Mouse (Mus musculus) hindbrain, embryonic 15.5 days (tissue): ENCODE results near the gene Igfbp1. TPM values are rescaled to one million over a fixed set of nuclear protein-coding genes. Genes with fewer than 3 reads are reported as not detected.

ENCODE experiments used
- ATAC-seq: fragments of 200-750 bp; cut with Nextera tagmentation; 2 replicates; pipeline ENCODE4 v1.8.0; 2017; ENCODE audit warnings: low read depth, moderate number of reproducible peaks, moderate TSS enrichment; ENCODE audit not compliant: low FRiP score
- H3K27ac ChIP-seq: fragments of 300-500 bp; sonication (generic); replicated peaks from 2 replicates; pipeline ENCODE4 v1.5.1; 2015; ENCODE audit warnings: mild to moderate bottlenecking, inconsistent platforms
- H3K27me3 ChIP-seq: fragments of 300-500 bp; sonication (generic); 2 replicates; pipeline ENCODE4 v1.6.1; 2015; ENCODE audit warnings: control low read depth, inconsistent platforms
- H3K36me3 ChIP-seq: fragments of 300-500 bp; sonication (generic); 2 replicates; pipeline ENCODE4 v1.6.1; 2015; ENCODE audit warnings: control low read depth, inconsistent platforms
- H3K4me1 ChIP-seq: fragments of 300-500 bp; sonication (generic); replicated peaks from 2 replicates; pipeline ENCODE4 v1.6.1; 2015; ENCODE audit warnings: control low read depth, inconsistent platforms
- H3K4me2 ChIP-seq: fragments of 300-500 bp; sonication (generic); 2 replicates; pipeline ENCODE4 v1.6.1; 2015; ENCODE audit warnings: moderate library complexity, mild to moderate bottlenecking, inconsistent platforms
- H3K4me3 ChIP-seq: fragments of 300-500 bp; sonication (generic); 2 replicates; pipeline ENCODE4 v1.5.1; 2015; ENCODE audit warnings: mild to moderate bottlenecking, inconsistent platforms
- H3K9ac ChIP-seq: fragments of 300-500 bp; sonication (generic); 2 replicates; pipeline ENCODE4 v1.6.1; 2015; ENCODE audit warnings: inconsistent platforms
- H3K9me3 ChIP-seq: fragments of 300-500 bp; sonication (generic); 2 replicates; pipeline ENCODE4 v1.6.1; 2016; ENCODE audit warnings: control low read depth, inconsistent platforms
- WGBS: fragments of 180-500 bp; shearing (Covaris S2); methylation state at CpG from one replicate; pipeline ENCODE4 v1.1.7; 2015; 5-methylcytosine and 5-hydroxymethylcytosine counted together
- polyA plus RNA-seq: library from polyadenylated mRNA; unstranded; fragments of >200 nt; fragmentation: Nextera tagmentation; extraction: Ambion mirVana; gene quantifications from 2 replicates; pipeline ENCODE4 v1.2.1, GENCODE M21; 2015

Igfbp1 gene
- polyA plus RNA-seq = 0.13 and 0.20 TPM in 2 replicates

- Histone ChIP-seq H3K4me3 (no peak within 1 kb of the TSS), H3K9me3 (no peaks in the 10 kb centered on the region), H3K27me3 (no peaks in the 10 kb centered on the region), H3K9ac (no peak within 1 kb of the TSS), H3K36me3 (no peaks in the 10 kb centered on the region), H3K27ac (no peak within 1 kb of the TSS), H3K4me1 (no peaks in the 10 kb centered on the region), H3K4me2 (no peak within 1 kb of the TSS)
- ATAC-seq = no peak
- WGBS = 31% methylated on average over 12 of the region's 12 CpGs
Observed at GRCm38 (mm10) chr11:7197491-7197941, at the start of gene Igfbp1. TSS of gene Igfbp1 (plus strand) at chr11:7197782.

GRCm38 (mm10) chr11:7147945-7148344 is 49.6 kb upstream of the Igfbp1 start:
- Histone ChIP-seq H3K27ac (no peak overlapping the region), H3K36me3 (peaks cover 10% of the 10 kb centered on the region), H3K4me3 (no peak overlapping the region), H3K4me1 (no peaks in the 10 kb centered on the region; the same call in 1 of the 2 replicates), H3K27me3 (no peaks in the 10 kb centered on the region), H3K9ac (no peak overlapping the region), H3K9me3 (no peaks in the 10 kb centered on the region), H3K4me2 (no peak overlapping the region)
- no peak for ATAC-seq
- 91% methylated on average over 7 of the region's 7 CpGs for WGBS

- H3K27ac ChIP-seq = no peak overlapping the region
- no peaks in the 10 kb centered on the region for H3K27me3 ChIP-seq
- H3K4me3 ChIP-seq = no peak overlapping the region
- no peak for ATAC-seq
- WGBS = 76% methylated on average over 7 of the region's 7 CpGs
- no peak overlapping the region for H3K9ac ChIP-seq
- peaks cover 10% of the 10 kb centered on the region for H3K36me3 ChIP-seq
- H3K4me1 ChIP-seq = no peaks in the 10 kb centered on the region; the same call in 1 of the 2 replicates
- H3K9me3 ChIP-seq = no peaks in the 10 kb centered on the region
- H3K4me2 ChIP-seq = no peak overlapping the region
Observed at GRCm38 (mm10) chr11:7149471-7149870, 48.1 kb upstream of the Igfbp1 start.

- Histone ChIP-seq H3K27me3 (no peaks in the 10 kb centered on the region), H3K36me3 (peaks cover 4% of the 10 kb centered on the region; the same call in 1 of the 2 replicates), H3K4me1 (no peaks in the 10 kb centered on the region; the same call in 1 of the 2 replicates), H3K9me3 (no peaks in the 10 kb centered on the region), H3K4me2 (no peak overlapping the region), H3K27ac (no peak overlapping the region), H3K9ac (no peak overlapping the region), H3K4me3 (no peak overlapping the region)
- 93% methylated on average over 8 of the region's 8 CpGs for WGBS
- 0 out of 2 replicates have a peak, but pooled peaks have one; percentile 16 for ATAC-seq
Observed at GRCm38 (mm10) chr11:7150511-7150910, 47.1 kb upstream of the Igfbp1 start.

GRCm38 (mm10) chr11:7152371-7152770 is 45.2 kb upstream of the Igfbp1 start:
- ATAC-seq = no peak
- Histone ChIP-seq H3K9ac (no peak overlapping the region), H3K4me3 (no peak overlapping the region), H3K27me3 (no peaks in the 10 kb centered on the region), H3K4me2 (no peak overlapping the region), H3K27ac (no peak overlapping the region), H3K4me1 (no peaks in the 10 kb centered on the region; the same call in 1 of the 2 replicates), H3K9me3 (no peaks in the 10 kb centered on the region), H3K36me3 (peaks cover 4% of the 10 kb centered on the region; the same call in 1 of the 2 replicates)
- WGBS = 93% methylated on average over 12 of the region's 12 CpGs

GRCm38 (mm10) chr11:7153081-7153480 is 44.5 kb upstream of the Igfbp1 start:
- Histone ChIP-seq H3K4me1 (no peaks in the 10 kb centered on the region; the same call in 1 of the 2 replicates), H3K9me3 (no peaks in the 10 kb centered on the region), H3K27me3 (no peaks in the 10 kb centered on the region), H3K9ac (no peak overlapping the region), H3K27ac (no peak overlapping the region), H3K36me3 (peaks cover 4% of the 10 kb centered on the region; the same call in 1 of the 2 replicates), H3K4me3 (no peak overlapping the region), H3K4me2 (no peak overlapping the region)
- no peak for ATAC-seq
- 82% methylated on average over 8 of the region's 8 CpGs for WGBS

- no peak overlapping the region for H3K9ac ChIP-seq
- no peak overlapping the region for H3K27ac ChIP-seq
- H3K36me3 ChIP-seq = peaks cover 4% of the 10 kb centered on the region; the same call in 1 of the 2 replicates
- H3K9me3 ChIP-seq = no peaks in the 10 kb centered on the region
- H3K4me2 ChIP-seq = no peak overlapping the region
- no peaks in the 10 kb centered on the region for H3K27me3 ChIP-seq
- 78% methylated on average over 4 of the region's 4 CpGs for WGBS
- peaks cover 16% of the 10 kb centered on the region for H3K4me1 ChIP-seq
- H3K4me3 ChIP-seq = no peak overlapping the region
- no peak for ATAC-seq
Observed at GRCm38 (mm10) chr11:7156427-7156826, 41.2 kb upstream of the Igfbp1 start.

- no peaks in the 10 kb centered on the region for H3K27me3 ChIP-seq
- no peak overlapping the region for H3K4me3 ChIP-seq
- WGBS = 86% methylated on average over 6 of the region's 6 CpGs
- peaks cover 4% of the 10 kb centered on the region; the same call in 1 of the 2 replicates for H3K36me3 ChIP-seq
- no peaks in the 10 kb centered on the region for H3K9me3 ChIP-seq
- no peak overlapping the region for H3K9ac ChIP-seq
- ATAC-seq = no peak
- no peak overlapping the region for H3K4me2 ChIP-seq
- H3K4me1 ChIP-seq = peaks cover 17% of the 10 kb centered on the region
- H3K27ac ChIP-seq = no peak overlapping the region
Observed at GRCm38 (mm10) chr11:7158196-7158595, 39.4 kb upstream of the Igfbp1 start.

GRCm38 (mm10) chr11:7160146-7160545 is 37.4 kb upstream of the Igfbp1 start:
- no peak overlapping the region for H3K4me3 ChIP-seq
- no peak overlapping the region for H3K4me2 ChIP-seq
- WGBS = 48% methylated on average over 6 of the region's 6 CpGs
- peak; percentile 17; the same call in 1 of the 2 replicates for ATAC-seq
- peaks cover 17% of the 10 kb centered on the region for H3K4me1 ChIP-seq
- H3K9me3 ChIP-seq = no peaks in the 10 kb centered on the region
- H3K27me3 ChIP-seq = no peaks in the 10 kb centered on the region
- no peak overlapping the region for H3K9ac ChIP-seq
- H3K27ac ChIP-seq = peak overlapping the region; percentile 66
- peaks cover 4% of the 10 kb centered on the region; the same call in 1 of the 2 replicates for H3K36me3 ChIP-seq

GRCm38 (mm10) chr11:7160637-7161101 is 36.9 kb upstream of the Igfbp1 start:
- no peaks in the 10 kb centered on the region for H3K9me3 ChIP-seq
- no peaks in the 10 kb centered on the region for H3K27me3 ChIP-seq
- ATAC-seq = peak; percentile 58; the same call in 1 of the 2 replicates
- no peak overlapping the region for H3K4me3 ChIP-seq
- H3K36me3 ChIP-seq = peaks cover 6% of the 10 kb centered on the region; the same call in 1 of the 2 replicates
- H3K27ac ChIP-seq = peak overlapping the region; percentile 66
- H3K9ac ChIP-seq = no peak overlapping the region
- H3K4me1 ChIP-seq = peaks cover 17% of the 10 kb centered on the region
- 23% methylated on average over 4 of the region's 4 CpGs for WGBS
- H3K4me2 ChIP-seq = no peak overlapping the region

GRCm38 (mm10) chr11:7161502-7162174 is 35.9 kb upstream of the Igfbp1 start:
- no peak overlapping the region for H3K4me2 ChIP-seq
- no peaks in the 10 kb centered on the region for H3K27me3 ChIP-seq
- H3K9me3 ChIP-seq = no peaks in the 10 kb centered on the region
- 0 out of 2 replicates have a peak, but pooled peaks have one; percentile 25 for ATAC-seq
- peaks cover 17% of the 10 kb centered on the region for H3K4me1 ChIP-seq
- no peak overlapping the region for H3K9ac ChIP-seq
- no peak overlapping the region for H3K4me3 ChIP-seq
- H3K36me3 ChIP-seq = peaks cover 9% of the 10 kb centered on the region; the same call in 1 of the 2 replicates
- 83% methylated on average over 8 of the region's 8 CpGs for WGBS
- peak overlapping the region; percentile 66 for H3K27ac ChIP-seq

GRCm38 (mm10) chr11:7164416-7164815 is 33.2 kb upstream of the Igfbp1 start:
- H3K27me3 ChIP-seq = no peaks in the 10 kb centered on the region
- no peak overlapping the region for H3K9ac ChIP-seq
- peaks cover 17% of the 10 kb centered on the region for H3K4me1 ChIP-seq
- H3K9me3 ChIP-seq = no peaks in the 10 kb centered on the region
- peaks cover 21% of the 10 kb centered on the region for H3K36me3 ChIP-seq
- no peak overlapping the region for H3K4me3 ChIP-seq
- no peak for ATAC-seq
- H3K27ac ChIP-seq = peak overlapping the region; percentile 44; the same call in 1 of the 2 replicates
- 25% methylated on average over 4 of the region's 4 CpGs for WGBS
- H3K4me2 ChIP-seq = no peak overlapping the region
